Comparison of ENCODE assay signal across 16 mouse cellular contexts in genomic region chr3:38962328-38962727, GRCm38 (mm10).
A peak's percentile ranks its signal among the peaks of the same experiment; 100 is the strongest.
DNase-seq lines count a peak whose midpoint lies in the region; ATAC-seq and TF ChIP-seq lines count a peak whose summit lies in the region.
"Had no signal": no experiment of that assay in that cellular context is flagged by ENCODE, and none has a peak within 500 bp of the region (broad histone marks: within the 10 kb centered on the region; RNA-seq: fewer than 3 reads in every experiment).

No protein-coding gene starts in this region.

- no peak overlapping the region for H3K27ac ChIP-seq in kidney, embryonic 14.5 days (ENCODE audit: low read depth, low read length)
- no peak overlapping the region for H3K27ac ChIP-seq in kidney, adult 2 months (ENCODE audit: insufficient read depth, low read depth, low read length)
- H3K27ac ChIP-seq in midbrain, embryonic 14.5 days (replicated peaks; ENCODE audit: low read depth, low read length) = 0 out of 2 replicates have a peak overlapping the region, but pooled peaks have one; percentile 14
- H3K27ac ChIP-seq in midbrain, embryonic 15.5 days = no peak overlapping the region
- no peak overlapping the region for H3K27ac ChIP-seq in forebrain, postnatal 0 days (ENCODE audit: low read depth, low read length)
- H3K27ac ChIP-seq in hindbrain, postnatal 0 days = no peak overlapping the region
- H3K27ac ChIP-seq: heart, embryonic 15.5 days; stomach, embryonic 15.5 days had no signal

- no peak overlapping the region for H3K4me2 ChIP-seq in kidney, embryonic 14.5 days (replicated peaks; ENCODE audit: low read depth, low read length)
- H3K4me2 ChIP-seq in midbrain, embryonic 14.5 days (ENCODE audit: low read length) = no peak overlapping the region
- no peak overlapping the region for H3K4me2 ChIP-seq in midbrain, embryonic 15.5 days
- H3K4me2 ChIP-seq in forebrain, postnatal 0 days (ENCODE audit: low read depth) = no peak overlapping the region
- H3K4me2 ChIP-seq in hindbrain, postnatal 0 days (ENCODE audit: low read depth, low read length) = no peak overlapping the region
- H3K4me2 ChIP-seq: heart, embryonic 15.5 days; stomach, embryonic 15.5 days had no signal

- no peak for TF ChIP-seq POLR2A in kidney, adult 2 months (IDR thresholded peaks at IDR 0.05; ENCODE audit: low read depth, low read length)

- ATAC-seq in kidney, embryonic 14.5 days (ENCODE audit: low FRiP score, low TSS enrichment) = peak; percentile 39; the same call in 1 of the 2 replicates
- no peak for ATAC-seq in midbrain, embryonic 14.5 days (ENCODE audit: low FRiP score, low TSS enrichment)
- ATAC-seq in midbrain, embryonic 15.5 days (replicated peaks) = no peak; the same call in 1 of the 2 replicates
- peak; percentile 67 for ATAC-seq in forebrain, postnatal 0 days
- no peak for ATAC-seq in hindbrain, postnatal 0 days
- ATAC-seq: CD4-positive, CD25-positive, alpha-beta regulatory T cell, adult 4 months had no signal

- no peaks in the 10 kb centered on the region for H3K9me3 ChIP-seq in kidney, embryonic 14.5 days (ENCODE audit: control insufficient read depth, low read length)
- H3K9me3 ChIP-seq in midbrain, embryonic 14.5 days (ENCODE audit: control insufficient read depth, low read length) = no peaks in the 10 kb centered on the region
- H3K9me3 ChIP-seq in midbrain, embryonic 15.5 days = no peaks in the 10 kb centered on the region
- no peaks in the 10 kb centered on the region for H3K9me3 ChIP-seq in forebrain, postnatal 0 days (ENCODE audit: low read length)
- no peaks in the 10 kb centered on the region for H3K9me3 ChIP-seq in hindbrain, postnatal 0 days (ENCODE audit: low read length)
- H3K9me3 ChIP-seq: heart, embryonic 15.5 days; stomach, embryonic 15.5 days had no signal

- no peak overlapping the region for H3K9ac ChIP-seq in kidney, embryonic 14.5 days (ENCODE audit: low read depth, low read length)
- H3K9ac ChIP-seq in midbrain, embryonic 14.5 days (replicated peaks; ENCODE audit: low read length) = no peak overlapping the region
- H3K9ac ChIP-seq in midbrain, embryonic 15.5 days = no peak overlapping the region
- H3K9ac ChIP-seq in forebrain, postnatal 0 days = no peak overlapping the region
- no peak overlapping the region for H3K9ac ChIP-seq in hindbrain, postnatal 0 days (replicated peaks; ENCODE audit: low read length)
- H3K9ac ChIP-seq: heart, embryonic 15.5 days; stomach, embryonic 15.5 days had no signal

- no peak for DNase-seq in kidney, adult 2 months
- DNase-seq in midbrain, embryonic 14.5 days = peak; percentile 67
- DNase-seq in forebrain, postnatal 0 days = peak; percentile 51
- DNase-seq in hindbrain, postnatal 0 days (ENCODE audit: low spot score) = peak; percentile 56
- DNase-seq in adrenal gland, postnatal 25 days = no peak
- DNase-seq: adrenal gland, postnatal 10 days; cerebellum, adult 9-11 months; embryo, embryonic 11 days; heart, adult 11 months; kidney, adult 9 months had no signal

- H3K4me3 ChIP-seq in kidney, embryonic 14.5 days (ENCODE audit: low read length) = no peak overlapping the region
- H3K4me3 ChIP-seq in kidney, adult 2 months (ENCODE audit: insufficient read depth, low read depth, low read length) = no peak overlapping the region
- no peak overlapping the region for H3K4me3 ChIP-seq in midbrain, embryonic 14.5 days (replicated peaks; ENCODE audit: low read depth, low read length)
- H3K4me3 ChIP-seq in midbrain, embryonic 15.5 days = no peak overlapping the region
- H3K4me3 ChIP-seq in forebrain, postnatal 0 days (ENCODE audit: low read depth, low read length) = no peak overlapping the region
- no peak overlapping the region for H3K4me3 ChIP-seq in hindbrain, postnatal 0 days (ENCODE audit: low read length)
- H3K4me3 ChIP-seq: heart, embryonic 15.5 days; myocyte; stomach, embryonic 15.5 days had no signal

- H3K36me3 ChIP-seq in kidney, embryonic 14.5 days (ENCODE audit: control insufficient read depth, insufficient read depth, low read length) = peaks cover 25% of the 10 kb centered on the region; the same call in 1 of the 2 replicates
- no peaks in the 10 kb centered on the region for H3K36me3 ChIP-seq in kidney, adult 2 months (ENCODE audit: control insufficient read depth, insufficient read depth, low read length)
- H3K36me3 ChIP-seq in midbrain, embryonic 14.5 days (ENCODE audit: control insufficient read depth, insufficient read depth, low read length) = peaks cover 22% of the 10 kb centered on the region
- H3K36me3 ChIP-seq in midbrain, embryonic 15.5 days (replicated peaks) = 0 out of 2 replicates have a peak, but pooled peaks cover 7% of the 10 kb centered on the region
- H3K36me3 ChIP-seq in forebrain, postnatal 0 days (ENCODE audit: insufficient read depth) = peaks cover 8% of the 10 kb centered on the region; the same call in 1 of the 2 replicates
- peaks cover 2% of the 10 kb centered on the region; the same call in 1 of the 2 replicates for H3K36me3 ChIP-seq in hindbrain, postnatal 0 days (ENCODE audit: insufficient read depth, low read length)

- H3K4me1 ChIP-seq in kidney, embryonic 14.5 days (ENCODE audit: control insufficient read depth, insufficient read depth, low read length) = 0 out of 2 replicates have a peak, but pooled peaks cover 5% of the 10 kb centered on the region
- no peaks in the 10 kb centered on the region for H3K4me1 ChIP-seq in kidney, adult 2 months (ENCODE audit: control insufficient read depth, insufficient read depth, low read length)
- 0 out of 2 replicates have a peak, but pooled peaks cover 5% of the 10 kb centered on the region for H3K4me1 ChIP-seq in midbrain, embryonic 14.5 days (ENCODE audit: control insufficient read depth, insufficient read depth, low read length)
- H3K4me1 ChIP-seq in midbrain, embryonic 15.5 days = no peaks in the 10 kb centered on the region
- H3K4me1 ChIP-seq in forebrain, postnatal 0 days (ENCODE audit: insufficient read depth) = no peaks in the 10 kb centered on the region
- H3K4me1 ChIP-seq in hindbrain, postnatal 0 days (ENCODE audit: insufficient read depth, low read length) = no peaks in the 10 kb centered on the region
- H3K4me1 ChIP-seq: heart, embryonic 15.5 days; stomach, embryonic 15.5 days had no signal

- WGBS in kidney, embryonic 14.5 days = 52% methylated on average over 6 of the region's 6 CpGs
- 58% methylated on average over 6 of the region's 6 CpGs for WGBS in kidney, adult 2 months
- WGBS in midbrain, embryonic 14.5 days = 56% methylated on average over 6 of the region's 6 CpGs
- 58% methylated on average over 6 of the region's 6 CpGs for WGBS in midbrain, embryonic 15.5 days
- 48% methylated on average over 6 of the region's 6 CpGs for WGBS in forebrain, postnatal 0 days
- WGBS in hindbrain, postnatal 0 days = 41% methylated on average over 6 of the region's 6 CpGs

- H3K27me3 ChIP-seq in kidney, embryonic 14.5 days (ENCODE audit: control insufficient read depth, insufficient read depth, low read length) = no peaks in the 10 kb centered on the region
- no peaks in the 10 kb centered on the region for H3K27me3 ChIP-seq in kidney, adult 2 months (replicated peaks; ENCODE audit: control insufficient read depth, insufficient read depth, low read length)
- H3K27me3 ChIP-seq in midbrain, embryonic 14.5 days (ENCODE audit: control insufficient read depth, insufficient read depth, low read length) = no peaks in the 10 kb centered on the region
- H3K27me3 ChIP-seq in midbrain, embryonic 15.5 days (replicated peaks) = no peaks in the 10 kb centered on the region
- H3K27me3 ChIP-seq in forebrain, postnatal 0 days (ENCODE audit: insufficient read depth, low read length) = no peaks in the 10 kb centered on the region
- no peaks in the 10 kb centered on the region for H3K27me3 ChIP-seq in hindbrain, postnatal 0 days (ENCODE audit: insufficient read depth, low read length)
- H3K27me3 ChIP-seq: heart, embryonic 15.5 days; stomach, embryonic 15.5 days had no signal

- TF ChIP-seq CTCF in kidney, adult 2 months (conservative IDR thresholded peaks at IDR 0.05; ENCODE audit: insufficient read depth, insufficient read length, low read depth, low read length) = no peak
- TF ChIP-seq CTCF in forebrain, postnatal 0 days (IDR thresholded peaks at IDR 0.05; ENCODE audit: low read depth) = no peak
- TF ChIP-seq CTCF in hindbrain, postnatal 0 days (IDR thresholded peaks at IDR 0.05; ENCODE audit: low read depth) = no peak

Comparison
In these comparisons a context has a peak if more than half of its experiments do, and no peak if none do; other contexts are left out.
1. ATAC-seq: peak in kidney, embryonic 14.5 days (single experiment) and forebrain, postnatal 0 days (single experiment); none in midbrain, embryonic 14.5 days (single experiment), midbrain, embryonic 15.5 days (single experiment) and hindbrain, postnatal 0 days (single experiment).
2. DNase-seq: peak in midbrain, embryonic 14.5 days (single experiment), forebrain, postnatal 0 days (single experiment) and hindbrain, postnatal 0 days (single experiment); none in kidney, adult 2 months (single experiment) and adrenal gland, postnatal 25 days (single experiment).